Mouse (Mus musculus): Measurements from ENCODE around the gene Fance. TPM values are rescaled to one million over a fixed set of nuclear protein-coding genes. Genes with fewer than 3 reads are reported as not detected.
"Not testable (repeated sequence)": the region's sequence is repeated elsewhere in the genome, so short reads cannot be mapped to it uniquely, and the experiment has no call there.

Gene Fance
- total RNA-seq, 4 experiments from 2014 or later = 9.2 to 15.2 (median 12.3) TPM

GRCm38 (mm10) chr17:28325751-28326150 lies 12.4 kb downstream of the Fance start:
- no peak for DNase-seq (ENCODE audit: low spot score)

- no peak for DNase-seq (ENCODE audit: low spot score)
These were observed 13.6 kb downstream of the Fance start for GRCm38 (mm10) chr17:28326951-28327350.

- no peak for DNase-seq (ENCODE audit: low spot score)
These were observed 14.5 kb downstream of the Fance start for GRCm38 (mm10) chr17:28327673-28328325.

DNA sequence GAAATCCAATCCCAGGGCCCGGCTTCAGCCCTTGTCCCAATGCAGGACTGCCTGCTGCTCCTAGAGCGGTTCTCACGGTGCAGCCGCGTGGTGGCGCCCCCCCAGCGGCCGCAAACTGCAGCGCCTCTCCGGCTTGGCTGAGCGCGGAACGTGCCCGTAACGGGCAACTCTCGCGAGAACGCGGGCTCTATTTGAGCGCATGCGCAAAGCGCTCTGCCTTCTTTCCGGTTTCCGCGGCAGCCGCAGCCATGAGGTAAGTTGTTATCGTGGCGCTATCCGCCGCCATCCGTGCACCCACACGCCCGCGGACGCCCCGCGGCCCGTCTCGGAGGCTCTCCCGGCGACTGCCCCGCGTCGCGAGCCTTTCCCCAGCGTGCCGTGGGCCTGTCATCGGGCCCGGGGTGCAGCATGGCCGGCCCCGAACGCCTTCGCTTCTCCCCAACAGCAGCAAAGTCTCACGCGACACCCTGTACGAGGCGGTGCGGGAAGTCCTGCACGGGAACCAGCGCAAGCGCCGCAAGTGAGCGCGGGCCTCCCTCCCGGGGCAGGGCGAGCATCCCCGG lies 15.1 kb downstream of the Fance start, which contains the start of gene Rpl10a:
Gene Rpl10a, plus strand, starts transcription at position 106 of the 563 bp plus-strand sequence.
- peak; percentile 95 for DNase-seq (ENCODE audit: low spot score)

DNA sequence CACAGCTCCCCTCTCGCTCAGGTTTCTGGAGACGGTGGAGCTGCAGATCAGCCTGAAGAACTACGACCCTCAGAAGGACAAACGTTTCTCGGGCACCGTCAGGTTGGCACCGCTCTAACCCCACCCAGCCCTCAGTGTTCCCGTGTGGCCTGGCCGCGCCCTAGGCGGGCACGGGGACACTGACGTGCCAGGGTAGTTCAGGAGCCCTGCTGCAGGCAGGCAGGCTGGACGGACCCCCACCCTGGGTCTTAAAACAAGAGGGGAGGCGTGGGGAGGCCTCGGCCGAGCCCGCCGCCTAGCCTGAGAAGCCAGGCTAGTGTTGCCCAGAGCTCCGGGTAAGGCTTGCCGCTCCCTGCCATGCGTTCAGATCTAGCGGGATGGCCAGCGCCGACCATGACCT lies 15.6 kb downstream of the Fance start:
- no peak for DNase-seq (ENCODE audit: low spot score)

- DNase-seq (ENCODE audit: low spot score) = no peak
These were observed 16.3 kb downstream of the Fance start for GRCm38 (mm10) chr17:28329503-28330231.

DNA sequence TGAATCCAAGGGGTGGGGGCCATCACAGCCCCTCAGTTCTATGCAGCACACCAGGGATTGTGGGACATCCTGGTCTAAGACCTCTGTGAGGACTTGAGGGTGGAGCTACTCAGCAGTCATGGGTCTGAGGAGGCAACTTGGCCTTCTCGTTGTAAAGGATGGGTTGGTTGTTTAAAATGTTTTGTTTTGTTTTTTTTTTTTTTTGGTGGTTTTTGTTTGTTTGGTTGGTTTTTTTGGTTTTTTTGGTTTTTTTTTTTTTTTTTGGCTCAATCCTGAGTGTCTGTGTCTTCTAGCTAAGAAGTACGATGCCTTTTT lies 16.9 kb downstream of the Fance start:
- no peak for DNase-seq (ENCODE audit: low spot score)

- DNase-seq (ENCODE audit: low spot score) = not testable (repeated sequence)
These were observed 17.3 kb downstream of the Fance start for GRCm38 (mm10) chr17:28330590-28330989.

GRCm38 (mm10) chr17:28331241-28332112 lies 18.2 kb downstream of the Fance start:
- no peak for DNase-seq (ENCODE audit: low spot score)

GRCm38 (mm10) chr17:28332113-28332914 lies 19.0 kb downstream of the Fance start:
- DNase-seq (ENCODE audit: low spot score) = no peak

DNA sequence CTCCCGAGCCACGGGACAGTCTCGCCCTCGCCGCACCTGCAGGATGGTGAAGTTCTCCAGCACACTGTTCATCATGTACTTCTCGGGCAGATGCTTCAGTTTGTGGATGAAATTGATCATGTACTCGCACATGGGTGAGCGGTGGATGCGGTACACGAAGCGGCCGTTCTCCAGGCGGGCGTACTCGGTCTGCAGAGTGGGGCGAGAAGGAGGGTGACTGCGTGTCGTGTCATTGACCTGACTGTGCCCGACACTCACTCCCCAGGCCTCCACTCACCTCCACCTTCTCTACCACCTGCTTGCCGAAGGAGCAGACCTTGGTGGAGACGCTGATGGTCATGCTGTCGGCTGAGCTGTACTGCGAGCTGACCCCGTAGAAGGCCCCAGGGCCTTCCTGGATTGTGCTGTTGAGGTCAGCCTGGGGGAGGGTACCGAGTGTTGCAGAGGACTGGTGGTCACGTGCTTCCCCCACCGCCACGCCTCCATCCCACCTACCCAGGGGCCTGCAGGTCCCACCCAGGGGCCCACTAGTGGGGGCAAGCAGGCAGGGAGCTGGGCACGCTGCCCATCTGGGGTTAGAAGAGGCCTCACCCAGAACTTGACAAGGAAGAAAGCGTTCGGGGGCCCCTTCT lies 19.7 kb downstream of the Fance start:
- no peak for DNase-seq (ENCODE audit: low spot score)

- DNase-seq (ENCODE audit: low spot score) = no peak
These were observed 21.9 kb downstream of the Fance start for GRCm38 (mm10) chr17:28335267-28335666.

DNA sequence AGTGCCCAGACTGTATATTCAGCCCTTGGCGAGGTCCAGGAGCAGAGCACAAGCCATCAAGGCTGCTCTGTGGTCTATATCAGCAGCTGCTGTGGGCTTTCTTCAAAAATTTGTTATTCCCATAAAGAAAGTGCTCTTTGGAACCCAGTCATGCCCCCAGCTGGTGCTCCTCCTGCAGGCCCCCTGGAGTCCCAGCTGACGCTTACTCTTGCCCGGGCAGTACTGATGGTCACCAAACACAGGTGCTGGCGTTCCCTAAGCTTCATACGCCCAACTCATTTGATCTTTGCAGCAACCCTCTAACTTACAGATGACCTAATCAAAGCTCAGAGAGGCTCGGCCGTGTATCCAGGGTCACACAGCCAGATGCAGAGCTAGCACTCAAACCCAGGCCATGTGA lies 24.2 kb downstream of the Fance start:
- no peak for DNase-seq (ENCODE audit: low spot score)

- no peak for DNase-seq (ENCODE audit: low spot score)
These were observed 27.3 kb downstream of the Fance start for GRCm38 (mm10) chr17:28340578-28340977.

GRCm38 (mm10) chr17:28341091-28341490 lies 27.8 kb downstream of the Fance start:
- peak; percentile 46 for DNase-seq (ENCODE audit: low spot score)

DNA sequence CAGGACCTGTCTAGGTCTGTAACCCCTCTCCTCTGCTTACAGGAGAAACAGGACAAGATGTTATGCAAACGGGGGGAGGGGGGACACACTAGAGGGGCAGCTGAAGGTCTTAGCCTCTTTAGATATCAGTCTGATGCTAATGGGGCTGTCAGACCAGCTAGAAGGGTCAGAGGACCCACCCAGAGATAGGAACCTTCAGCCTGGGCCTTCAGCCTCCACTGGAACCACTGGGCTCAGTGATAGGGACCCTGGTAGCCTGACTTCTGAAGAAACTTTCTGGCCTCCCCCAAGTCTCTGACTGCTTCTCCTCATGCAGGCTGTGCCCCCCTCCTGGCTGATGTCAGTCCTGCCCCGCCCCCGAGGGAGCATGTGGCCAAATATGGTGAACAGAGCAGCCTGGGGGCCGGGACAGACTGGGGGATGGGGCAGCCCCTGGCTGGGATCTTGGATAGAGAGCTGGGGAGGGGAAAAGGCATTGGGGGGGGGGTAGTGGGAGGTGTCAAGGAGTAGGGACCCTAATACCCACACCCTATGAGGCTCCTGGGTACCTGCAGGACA lies 30.8 kb downstream of the Fance start:
- DNase-seq (ENCODE audit: low spot score) = no peak

DNA sequence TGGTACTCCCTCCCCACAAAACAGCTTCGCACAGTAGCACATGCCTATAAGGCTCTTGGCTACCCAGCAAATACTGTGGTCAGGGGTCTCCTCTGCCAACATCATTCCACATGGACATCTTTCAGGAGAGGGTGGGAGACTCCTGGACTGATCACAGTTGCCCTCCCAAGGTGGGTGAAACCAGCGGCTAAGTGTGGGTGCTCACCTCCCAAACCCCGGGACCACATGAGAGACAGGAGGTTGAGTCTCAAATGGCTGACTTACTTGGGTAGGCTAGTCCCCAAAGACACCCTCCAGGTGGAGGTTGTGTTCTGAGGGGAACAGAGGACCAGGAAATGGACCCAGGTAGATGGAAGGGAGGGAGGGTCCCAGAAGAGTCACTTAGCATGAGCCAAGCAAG lies 31.4 kb downstream of the Fance start:
- no peak for DNase-seq (ENCODE audit: low spot score)

DNA sequence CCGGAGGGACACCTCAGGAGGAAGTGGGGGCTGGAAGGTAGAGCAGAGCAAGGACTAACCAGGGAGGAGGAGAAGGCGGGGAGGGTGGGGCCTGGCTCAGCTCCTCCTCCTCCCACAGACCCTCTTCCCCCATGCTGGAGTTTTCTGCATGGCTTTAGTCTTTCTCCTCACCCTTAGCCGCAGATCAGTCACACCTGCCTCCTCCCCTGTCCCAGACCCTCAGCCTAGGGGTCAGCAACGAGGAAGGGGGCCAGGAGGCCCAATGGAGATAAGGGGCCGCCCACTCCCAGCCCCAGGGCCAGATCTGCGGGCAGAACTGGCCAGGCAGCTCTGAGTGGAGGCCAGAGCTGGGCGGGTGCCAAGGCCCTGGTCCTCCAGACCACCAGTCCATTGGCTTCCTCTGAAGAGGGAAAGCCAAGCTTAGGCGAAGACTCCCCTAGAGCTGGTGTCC lies 32.0 kb downstream of the Fance start:
- DNase-seq (ENCODE audit: low spot score) = no peak

DNA sequence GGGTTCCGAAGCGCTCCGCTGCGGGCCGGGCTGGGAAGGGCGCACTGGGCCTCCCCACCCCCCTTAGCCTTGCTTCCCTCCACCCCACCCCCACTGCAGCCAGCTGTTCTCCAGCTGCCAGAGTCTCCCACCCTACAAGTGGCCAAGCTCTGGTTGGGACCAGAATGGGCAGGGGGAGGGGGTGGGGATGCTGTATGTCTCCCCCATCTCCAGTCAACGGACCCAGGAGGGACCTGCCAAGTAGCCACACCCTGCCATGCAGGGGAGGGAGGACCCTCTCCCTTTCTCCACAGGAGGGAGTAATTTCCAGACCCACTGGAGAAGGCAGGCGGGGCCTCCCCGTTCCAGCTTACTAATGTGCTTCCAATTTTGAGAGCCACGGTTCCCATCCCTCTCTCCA lies 32.6 kb downstream of the Fance start:
- no peak for DNase-seq (ENCODE audit: low spot score)

GRCm38 (mm10) chr17:28347327-28347726 lies 34.0 kb downstream of the Fance start:
- no peak for DNase-seq (ENCODE audit: low spot score)
